Mouse (Mus musculus) embryo, embryonic 9.5 days (tissue): ENCODE data around the gene Slc26a3.

Experiments
- DNase-seq: peaks from one replicate; pipeline ENCODE4 v3.0.0-alpha.2; 2017; ENCODE audit errors: extremely low spot score

The Slc26a3 gene

DNA sequence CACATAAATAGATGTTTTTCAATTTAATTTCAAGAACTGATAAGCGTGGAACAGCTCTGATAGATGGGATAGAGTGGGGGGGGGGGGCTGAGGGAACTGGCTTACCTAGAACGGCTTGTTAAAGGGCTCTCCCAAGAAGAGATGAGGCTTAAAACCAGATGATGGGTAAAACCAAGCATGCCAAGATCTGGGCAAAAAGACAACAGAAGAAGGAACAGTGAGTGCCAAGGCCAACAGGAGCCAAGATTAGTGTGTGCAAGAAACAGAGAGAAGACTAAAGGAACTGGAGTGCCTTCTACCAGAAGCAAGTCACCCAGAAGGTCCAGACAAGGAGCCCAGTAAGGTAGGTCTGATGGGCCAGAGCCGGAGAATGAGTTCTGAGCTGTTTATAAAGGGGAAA, at the start of gene Slc26a3:
Slc26a3 (plus strand) TSS at position 301 of the 400 bp plus-strand sequence.
- DNase-seq: no peak

DNA sequence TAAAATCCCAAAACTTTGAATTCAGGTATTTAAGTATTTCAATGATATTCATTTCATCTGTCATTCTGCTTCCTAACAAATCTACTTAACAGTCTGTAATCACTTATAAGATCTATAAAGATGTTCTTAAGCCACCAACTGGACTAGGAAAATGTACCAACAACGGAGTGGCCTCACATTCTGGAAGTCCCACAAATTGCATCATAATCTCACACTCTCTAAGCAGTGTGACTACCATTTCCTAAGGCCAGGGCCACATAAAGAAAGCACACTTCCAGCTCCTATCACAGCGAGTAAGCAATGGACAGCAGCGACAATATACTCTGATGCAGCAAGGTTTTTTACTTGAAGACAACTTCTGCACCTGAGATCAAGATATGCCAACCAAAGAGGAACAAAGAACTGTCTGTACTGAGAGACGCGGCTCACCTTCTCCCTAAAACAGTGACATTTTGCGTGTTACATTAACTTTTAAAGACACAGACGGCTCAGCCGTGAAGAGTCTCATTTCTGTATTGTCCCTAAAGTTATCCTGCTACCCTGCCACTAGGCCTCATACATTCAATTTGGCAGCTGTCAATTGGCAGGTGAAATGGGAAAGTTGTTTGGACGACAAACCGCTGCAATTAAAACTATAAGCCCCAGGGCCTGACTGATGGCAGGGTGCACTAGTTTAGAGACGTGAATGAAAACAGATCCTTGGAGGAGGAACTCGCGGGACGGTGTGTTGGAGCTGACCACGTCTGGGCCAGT, 40.3 kb upstream of the Slc26a3 start:
- DNase-seq: no peak

DNA sequence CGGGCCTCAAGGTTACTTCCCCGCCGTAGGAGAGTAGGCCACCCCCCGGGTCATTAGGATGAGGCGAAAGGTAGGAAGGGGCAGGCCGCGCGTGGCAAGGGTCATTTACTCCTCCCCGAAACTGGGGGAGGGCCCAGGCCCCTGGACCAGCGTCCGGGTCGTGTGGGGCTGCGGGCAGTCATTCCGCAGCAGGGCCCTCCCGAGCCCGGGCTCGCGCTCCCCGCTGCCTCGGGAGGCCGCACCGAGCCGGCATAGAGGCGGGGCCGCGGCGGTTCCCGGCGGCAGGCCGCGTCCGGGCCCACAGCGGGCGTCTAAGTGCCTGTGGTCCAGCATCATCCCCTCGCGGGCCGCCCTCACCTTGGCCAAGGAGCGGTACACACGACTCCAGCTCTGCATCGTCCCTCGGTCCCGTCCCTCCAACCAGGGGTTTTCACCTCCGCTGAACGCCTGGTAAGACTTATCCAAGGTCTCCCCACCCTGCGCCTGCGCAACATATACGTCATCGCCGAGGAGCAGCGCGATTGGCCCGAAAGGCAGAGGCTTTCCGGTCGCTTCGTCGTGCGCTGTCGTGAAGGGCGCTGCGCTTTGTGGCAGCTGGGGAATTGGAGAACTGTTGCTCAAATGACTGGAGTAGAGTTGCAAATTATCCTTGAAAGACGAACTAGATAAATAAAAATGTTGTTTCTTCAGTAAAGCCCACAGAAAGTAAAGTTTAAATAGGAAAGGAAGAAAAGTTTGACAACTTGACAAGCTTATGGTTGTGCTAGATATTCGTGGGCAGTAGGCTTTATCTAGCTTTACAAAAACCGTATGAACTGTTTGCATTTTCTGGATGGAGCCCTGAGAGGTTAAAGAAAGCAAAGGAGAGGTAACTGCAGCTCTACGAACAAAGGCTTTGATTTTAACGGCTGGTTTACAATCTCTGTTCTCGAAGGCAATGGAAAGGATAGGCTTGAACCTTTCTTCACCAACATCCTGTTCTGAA, 39.4 kb upstream of the Slc26a3 start, which contains the start of gene Dld:
Dld (minus strand) TSS at position 510 of the 985 bp plus-strand sequence.
- DNase-seq: peak; percentile 91

GRCm38 (mm10) chr12:31366428-31366827, 24.2 kb upstream of the Slc26a3 start:
- no peak for DNase-seq

DNA sequence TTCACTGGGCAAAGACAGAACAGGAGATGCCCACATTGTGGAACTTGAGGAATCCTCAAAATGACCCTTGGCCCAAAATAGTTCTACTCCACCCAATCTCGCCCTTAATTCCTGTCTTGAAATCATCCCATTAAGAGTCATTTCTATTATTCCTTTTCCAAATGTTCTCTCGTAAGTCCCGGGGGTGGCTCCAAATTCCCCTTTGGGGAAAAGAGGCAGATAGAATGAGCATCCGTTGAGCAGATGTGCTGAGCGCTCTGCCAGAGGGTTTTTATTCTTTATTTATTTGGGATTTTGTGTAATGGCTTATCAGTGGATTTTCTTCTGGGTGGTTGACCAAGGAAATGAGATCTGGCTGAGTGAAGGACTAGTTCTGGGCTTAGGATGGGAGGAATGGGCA, 22.9 kb upstream of the Slc26a3 start:
- DNase-seq: no peak

- no peak for DNase-seq
Observed at GRCm38 (mm10) chr12:31369118-31369517, 21.6 kb upstream of the Slc26a3 start.

- DNase-seq: no peak
Observed at GRCm38 (mm10) chr12:31369656-31370055, 21.0 kb upstream of the Slc26a3 start.

DNA sequence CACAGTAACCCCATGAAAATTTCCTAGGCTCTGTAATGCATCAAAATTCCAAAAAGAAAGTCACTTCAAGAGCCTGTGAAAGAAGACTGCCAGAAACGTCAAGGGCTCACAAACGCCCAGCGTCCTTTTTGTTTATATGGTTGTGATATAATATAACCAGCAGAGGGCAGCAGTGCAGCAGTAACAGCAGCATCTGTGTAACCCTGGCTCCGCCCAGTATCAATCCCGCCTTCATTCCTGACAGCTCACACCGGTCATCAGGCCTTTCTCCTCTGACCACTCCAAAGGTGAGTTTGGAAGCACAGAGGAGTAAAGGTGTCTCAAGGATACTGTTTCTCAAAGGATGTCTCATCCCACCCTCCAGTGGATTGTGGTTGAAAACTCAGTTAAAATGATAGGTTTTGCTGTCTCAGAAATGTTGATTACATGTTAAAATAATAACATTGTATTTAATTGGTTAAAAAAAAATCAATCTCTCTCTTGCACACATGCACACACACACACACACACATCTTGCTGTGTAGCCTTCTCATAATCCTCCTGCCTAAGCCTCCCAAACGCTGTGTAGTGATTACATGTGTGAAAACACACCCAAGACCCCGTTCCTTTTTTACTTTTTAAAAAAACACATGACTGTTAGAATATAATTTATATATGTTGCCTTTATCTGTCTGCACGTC, 15.9 kb upstream of the Slc26a3 start:
- DNase-seq: peak; percentile 60

DNA sequence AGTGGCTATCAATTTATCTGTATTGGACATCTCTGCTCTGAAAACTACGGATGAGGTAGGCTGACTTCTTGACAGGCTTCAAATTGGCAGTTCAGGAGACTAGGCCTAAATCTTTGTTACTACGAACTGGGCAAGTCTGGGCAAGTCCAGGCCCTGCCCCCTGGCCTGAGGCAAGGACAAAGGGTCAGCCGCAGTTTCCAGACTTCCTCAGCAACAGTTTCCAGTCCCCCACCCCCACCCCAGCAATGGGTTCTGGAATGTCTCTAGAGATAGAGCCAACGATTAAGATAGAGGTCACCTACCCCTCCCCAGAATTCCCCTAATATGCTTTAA, 15.4 kb upstream of the Slc26a3 start:
- DNase-seq: no peak

- peak; percentile 53 for DNase-seq
Observed at GRCm38 (mm10) chr12:31376326-31376950, 14.2 kb upstream of the Slc26a3 start.

- no peak for DNase-seq
Observed at GRCm38 (mm10) chr12:31377241-31377640, 13.4 kb upstream of the Slc26a3 start.

- DNase-seq: no peak
Observed at GRCm38 (mm10) chr12:31380878-31381277, 9.8 kb upstream of the Slc26a3 start.

DNA sequence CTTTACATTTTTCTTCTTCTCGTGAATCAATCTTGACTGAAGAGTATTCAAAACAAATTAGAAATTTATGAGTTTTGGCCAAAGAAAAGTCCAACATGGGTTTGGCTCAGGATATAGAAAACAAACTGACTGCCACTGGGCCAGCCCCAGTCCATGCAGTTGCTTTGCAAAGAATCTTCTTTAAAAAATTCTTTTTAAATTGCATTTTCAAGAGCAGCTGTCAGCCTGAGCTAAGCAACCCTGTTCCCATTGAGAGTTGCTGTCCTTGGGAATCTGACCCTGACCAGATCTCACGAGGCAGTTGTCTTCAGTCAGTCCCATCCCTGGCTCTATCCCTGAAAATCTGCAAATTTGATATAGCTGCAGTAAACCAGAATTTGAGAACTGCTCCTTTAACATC, 8.2 kb upstream of the Slc26a3 start:
- no peak for DNase-seq

- no peak for DNase-seq
Observed at GRCm38 (mm10) chr12:31387303-31387702, 3.4 kb upstream of the Slc26a3 start.

GRCm38 (mm10) chr12:31391696-31392095, 1.0 kb downstream of the Slc26a3 start:
- DNase-seq: no peak

- DNase-seq: no peak
Observed at GRCm38 (mm10) chr12:31395895-31396294, 5.2 kb downstream of the Slc26a3 start.

DNA sequence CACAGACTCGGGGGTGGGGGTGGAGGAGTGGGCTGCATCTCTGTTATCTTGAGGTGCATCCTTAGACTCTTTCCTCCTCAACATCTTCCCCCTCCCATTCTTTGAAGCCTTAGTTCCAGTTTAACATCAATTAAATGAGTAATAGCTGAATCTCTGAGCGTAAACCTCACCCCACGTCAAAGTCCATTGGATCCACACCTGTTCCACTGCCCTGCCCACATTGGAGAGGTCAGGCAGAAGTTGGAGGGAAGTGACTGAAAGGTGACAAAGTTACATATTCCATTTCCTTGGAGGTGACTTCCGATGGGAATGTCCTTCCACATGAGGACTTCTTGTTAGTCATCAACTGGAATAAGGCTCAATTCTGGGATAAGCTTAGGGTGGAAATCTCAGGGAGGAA, 7.0 kb downstream of the Slc26a3 start:
- DNase-seq: no peak

DNA sequence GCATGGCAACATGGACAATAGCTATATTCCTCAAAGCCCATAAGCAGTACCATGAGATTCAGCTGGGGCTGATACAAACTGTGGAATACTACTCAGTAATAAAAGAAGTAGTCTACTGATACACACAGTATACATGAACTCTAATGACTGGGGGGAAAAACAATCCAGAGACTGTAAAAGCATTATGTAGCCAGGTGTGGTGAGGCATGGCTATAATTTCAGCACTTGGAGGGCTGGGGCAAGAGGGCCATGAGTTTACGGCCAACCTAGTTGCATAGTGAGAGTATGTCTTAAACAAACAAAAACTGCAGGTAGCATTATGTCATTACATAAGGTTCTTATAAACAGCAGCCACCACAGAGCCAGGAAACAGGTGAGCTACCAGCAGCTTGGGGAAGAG, 10.2 kb downstream of the Slc26a3 start:
- DNase-seq: no peak

DNA sequence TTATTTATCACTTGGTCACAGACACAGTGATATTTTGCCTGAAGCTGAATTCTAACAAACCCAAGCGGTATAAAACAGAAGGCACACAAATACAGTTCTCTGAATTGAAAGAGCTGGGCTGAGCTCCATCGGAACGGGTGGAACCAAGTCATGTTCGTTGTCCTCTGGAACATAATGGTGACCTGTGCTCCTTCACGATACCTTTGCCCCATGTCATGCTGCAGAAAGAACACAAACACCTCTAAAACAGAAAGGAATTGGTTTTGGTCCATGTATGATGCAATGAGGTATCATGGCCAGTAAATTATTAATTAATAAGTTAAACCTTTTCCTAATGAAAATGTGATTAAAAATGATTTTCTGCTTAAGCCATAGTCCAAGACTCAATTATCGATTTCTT, 11.3 kb downstream of the Slc26a3 start:
- DNase-seq: no peak

DNA sequence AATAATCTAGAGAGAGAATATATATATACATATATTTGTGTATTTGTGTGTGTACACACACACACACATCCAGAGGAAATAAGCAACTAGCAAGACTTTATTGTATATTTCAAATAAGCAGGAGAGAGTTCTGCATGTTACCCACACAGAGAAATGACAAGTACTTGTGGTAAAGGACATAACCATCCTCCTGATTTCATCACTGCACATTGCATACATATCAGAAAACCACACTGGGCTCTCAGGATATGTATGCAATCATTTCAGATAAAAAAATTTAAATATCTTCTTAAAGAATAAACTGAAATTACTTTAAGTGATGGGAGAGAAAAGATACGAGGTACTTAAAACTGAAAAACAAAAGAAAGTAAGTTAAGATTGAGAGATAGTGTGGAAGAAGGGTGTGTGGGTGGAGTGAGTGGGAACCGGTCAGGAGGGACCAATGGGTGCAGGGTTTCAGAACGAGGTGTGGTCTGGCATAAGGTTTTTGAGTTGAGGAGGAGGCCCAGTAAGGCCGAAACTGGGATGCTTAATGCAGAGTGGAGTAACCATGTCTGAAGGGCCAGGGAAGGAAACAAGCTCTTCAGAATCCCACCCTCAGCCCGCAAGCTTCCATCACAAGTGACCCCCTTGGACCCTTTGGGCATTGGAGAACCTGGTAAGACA, 14.0 kb downstream of the Slc26a3 start:
- no peak for DNase-seq

DNA sequence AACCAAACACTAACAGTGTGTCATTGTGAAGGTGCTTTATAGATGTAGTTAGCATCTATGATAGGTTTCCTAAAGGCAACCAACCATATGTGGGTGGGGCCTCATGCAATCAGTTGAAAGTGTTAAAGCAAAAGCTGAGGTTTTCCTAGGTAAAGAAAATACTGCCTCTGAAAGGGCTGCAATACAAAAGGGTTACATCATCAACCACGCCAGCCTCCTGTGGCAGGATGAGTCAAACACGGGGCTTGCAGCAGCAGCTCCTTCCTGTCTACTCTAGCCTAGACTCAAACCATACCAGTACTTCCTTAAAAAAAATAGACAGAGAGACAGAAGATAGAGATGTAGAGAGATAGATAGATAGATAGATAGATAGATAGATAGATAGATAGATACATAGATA, 25.3 kb downstream of the Slc26a3 start:
- DNase-seq: no peak
